35 mouse cellular contexts compared by ENCODE assay signal in the genomic region with DNA sequence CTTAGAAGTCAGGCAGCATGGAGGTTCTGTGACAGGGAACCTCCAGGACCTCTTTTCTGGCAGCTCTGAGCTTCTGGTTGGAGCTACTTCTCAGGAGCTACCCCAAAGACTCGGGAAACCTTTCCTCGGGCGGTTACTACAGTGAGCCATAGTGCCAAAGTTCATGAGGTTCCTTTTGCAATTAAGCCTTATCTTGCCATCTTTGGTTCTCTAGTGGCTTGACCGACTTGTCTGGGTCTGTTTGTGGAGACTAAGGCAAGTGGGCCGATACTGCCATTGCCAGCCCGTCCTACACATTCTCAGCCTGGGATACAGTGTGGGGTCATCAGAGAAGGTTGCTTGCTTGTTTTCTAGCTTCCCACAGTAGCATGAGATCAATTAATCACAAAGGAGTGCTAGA. TPM values are rescaled to one million over a fixed set of nuclear protein-coding genes. Genes with fewer than 3 reads are reported as not detected.
"Had no signal": no experiment of that assay in that cellular context is flagged by ENCODE, and none has a peak within 500 bp of the region (broad histone marks: within the 10 kb centered on the region; RNA-seq: fewer than 3 reads in every experiment).

No protein-coding gene starts in this region.

- H3K9ac ChIP-seq: limb, embryonic 12.5 days; limb, embryonic 13.5 days; limb, embryonic 15.5 days; liver, embryonic 12.5 days; liver, embryonic 13.5 days; liver, embryonic 14.5 days; liver, embryonic 15.5 days; liver, postnatal 0 days; lung, embryonic 14.5 days; lung, embryonic 15.5 days; midbrain, embryonic 12.5 days; midbrain, embryonic 15.5 days had no signal

- H3K36me3 ChIP-seq: midbrain, embryonic 15.5 days had no signal

- H3K9me3 ChIP-seq: limb, embryonic 10.5 days; limb, embryonic 12.5 days; limb, embryonic 13.5 days; limb, embryonic 15.5 days; liver, embryonic 12.5 days; liver, embryonic 13.5 days; liver, embryonic 15.5 days; lung, embryonic 15.5 days; megakaryocyte, embryonic 14.5 days; midbrain, embryonic 10.5 days; midbrain, embryonic 12.5 days; midbrain, embryonic 15.5 days had no signal

- H3K4me3 ChIP-seq: limb, embryonic 10.5 days; limb, embryonic 12.5 days; limb, embryonic 13.5 days; limb, embryonic 15.5 days; liver, embryonic 12.5 days; liver, embryonic 13.5 days; liver, embryonic 15.5 days; lung, embryonic 15.5 days; megakaryocyte, embryonic 14.5 days; midbrain, embryonic 10.5 days; midbrain, embryonic 12.5 days; midbrain, embryonic 15.5 days; myocyte had no signal

- H3K4me1 ChIP-seq: limb, embryonic 10.5 days; liver, embryonic 13.5 days; liver, embryonic 15.5 days; midbrain, embryonic 12.5 days; midbrain, embryonic 15.5 days had no signal

- H3K27me3 ChIP-seq: limb, embryonic 12.5 days; limb, embryonic 13.5 days; limb, embryonic 15.5 days; liver, embryonic 12.5 days; liver, embryonic 13.5 days; liver, embryonic 15.5 days; lung, embryonic 15.5 days; megakaryocyte, embryonic 14.5 days; midbrain, embryonic 12.5 days; midbrain, embryonic 15.5 days had no signal

- H3K27ac ChIP-seq: limb, embryonic 10.5 days; limb, embryonic 12.5 days; limb, embryonic 13.5 days; limb, embryonic 15.5 days; liver, embryonic 12.5 days; liver, embryonic 13.5 days; liver, embryonic 14.5 days; liver, embryonic 15.5 days; macrophage; midbrain, embryonic 10.5 days; midbrain, embryonic 12.5 days; midbrain, embryonic 15.5 days had no signal

- DNase-seq: left cerebral cortex, postnatal 4 days; liver; liver, embryonic 13.5 days; liver, postnatal 0 days; lung, adult 18-20 months; lung, adult 2 months; lung, embryonic 14.5 days; lung, postnatal 10 days; lung, postnatal 14 days; lung, postnatal 36 days; lung, postnatal 4 days; midbrain, embryonic 14.5 days had no signal

- ATAC-seq: liver, embryonic 12.5 days; liver, postnatal 0 days; midbrain, embryonic 15.5 days; midbrain, embryonic 16.5 days had no signal

- H3K4me2 ChIP-seq: limb, embryonic 12.5 days; limb, embryonic 13.5 days; limb, embryonic 15.5 days; liver, embryonic 11.5 days; liver, embryonic 12.5 days; liver, embryonic 13.5 days; liver, embryonic 15.5 days; lung, embryonic 14.5 days; lung, embryonic 15.5 days; midbrain, embryonic 11.5 days; midbrain, embryonic 12.5 days; midbrain, embryonic 15.5 days had no signal

RNA-seq across cellular contexts. Expression of gene Clec2l, which starts 29.7 kb away (rescaled TPM):
- total RNA-seq: liver, adult 2 months; megakaryocyte progenitor cell, adult 5-6 weeks; megakaryocyte, adult 5-6 weeks; megakaryocyte-erythroid progenitor cell, adult 5-6 weeks; monocyte, adult 5-6 weeks had no signal
- polyA plus RNA-seq: liver, adult 2 months; liver, embryonic 16.5 days; liver, postnatal 0 days; macrophage had no signal

RNA-seq across cellular contexts. Expression of gene Klrg2, which starts 55.5 kb away (rescaled TPM):
- total RNA-seq: liver, adult 2 months; megakaryocyte-erythroid progenitor cell, adult 5-6 weeks; monocyte, adult 5-6 weeks had no signal
- polyA plus RNA-seq: liver, adult 2 months; liver, embryonic 13.5 days; liver, postnatal 0 days; midbrain, embryonic 10.5 days; midbrain, embryonic 16.5 days had no signal
